Mouse (Mus musculus) erythroblast, embryonic 14.5 days (primary cell): Measurements from ENCODE around the gene Scaf4.

Experiments used
- GATA1 ChIP-seq: IDR thresholded peaks from 2 replicates; pipeline ENCODE4 v1.6.1; 2012; ENCODE audit warnings: low read length, inconsistent platforms, mixed read lengths
- TAL1 ChIP-seq: IDR thresholded peaks from 3 replicates; pipeline ENCODE4 v1.6.1; 2012; ENCODE audit warnings: low read length, inconsistent platforms, mixed read lengths

DNA sequence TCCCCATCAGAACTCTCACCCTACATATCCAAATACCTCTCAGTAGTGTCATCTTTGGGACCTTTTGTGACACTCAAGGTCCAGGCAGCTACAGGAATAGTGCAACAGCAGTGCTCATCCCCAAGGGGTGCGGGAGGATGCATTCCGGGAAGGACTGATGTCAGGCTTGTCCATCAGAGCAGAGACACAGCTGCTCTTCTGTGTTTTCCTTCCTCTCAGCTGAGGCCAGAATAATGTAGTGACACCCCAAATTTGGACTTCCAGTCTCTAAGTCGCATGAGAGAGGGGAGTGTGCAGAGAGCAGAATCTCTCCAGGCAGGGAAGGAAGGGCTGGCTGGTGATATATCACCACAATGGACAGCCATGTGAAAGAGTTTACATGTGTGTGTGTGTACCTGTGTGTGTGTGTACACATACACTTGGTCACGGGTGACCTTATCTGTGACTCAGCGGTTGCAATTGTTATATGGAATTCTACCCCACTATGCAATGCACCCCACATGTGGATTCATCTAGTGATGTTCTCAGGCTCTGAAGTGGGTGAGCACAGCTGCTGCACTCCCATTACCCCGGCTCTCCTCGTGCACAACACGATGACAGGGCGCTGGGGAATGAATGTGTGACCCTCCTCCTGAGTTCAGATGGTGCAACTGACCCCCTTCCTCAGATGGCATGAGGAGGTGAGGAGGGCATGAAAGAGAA is 19.1 kb upstream of the Scaf4 start:
- TF ChIP-seq TAL1 (no peak), GATA1 (no peak)
